Mouse (Mus musculus) testis, adult 2 months (tissue): Measurements from ENCODE around the gene D7Ertd443e. TPM values are rescaled to one million over a fixed set of nuclear protein-coding genes. Genes with fewer than 3 reads are reported as not detected.

ENCODE experiments used
- H3K27ac ChIP-seq: fragments of 200-500 bp; 2 replicates; pipeline ENCODE4 v1.5.1; 2012; ENCODE audit warnings: low read depth, low read length; ENCODE audit not compliant: control insufficient read depth, insufficient read depth
- H3K27me3 ChIP-seq: fragments of 200-500 bp; 2 replicates; pipeline ENCODE4 v1.6.1; 2012; ENCODE audit warnings: mild to moderate bottlenecking, low read length, moderate library complexity; ENCODE audit not compliant: control insufficient read depth, insufficient read depth
- H3K36me3 ChIP-seq: fragments of 200-500 bp; 2 replicates; pipeline ENCODE4 v1.6.1; 2012; ENCODE audit warnings: mild to moderate bottlenecking, low read length; ENCODE audit not compliant: control insufficient read depth, insufficient read depth
- H3K4me1 ChIP-seq: fragments of 200-500 bp; 2 replicates; pipeline ENCODE4 v1.6.1; 2012; ENCODE audit warnings: low read length; ENCODE audit not compliant: control insufficient read depth, insufficient read depth
- H3K4me3 ChIP-seq: fragments of 200-500 bp; 2 replicates; pipeline ENCODE4 v1.5.1; 2012; ENCODE audit warnings: low read depth, mild to moderate bottlenecking, low read length, moderate library complexity, mixed read lengths; ENCODE audit not compliant: control insufficient read depth
- CTCF ChIP-seq: fragments of 200-500 bp; IDR thresholded peaks from 2 replicates; pipeline ENCODE4 v1.5.1; 2012; ENCODE audit warnings: low read depth, mild to moderate bottlenecking, inconsistent platforms, low read length, moderate library complexity; ENCODE audit not compliant: control insufficient read depth, insufficient read depth, insufficient replicate concordance
- POLR2A ChIP-seq: fragments of 200-500 bp; IDR thresholded peaks from 2 replicates; pipeline ENCODE4 v1.6.1; 2012; ENCODE audit warnings: low read depth, mild to moderate bottlenecking, inconsistent platforms, low read length, moderate library complexity; ENCODE audit not compliant: control insufficient read depth
- polyA plus RNA-seq: library from polyadenylated mRNA; depleted of rRNA; stranded (reverse); fragments of >200 nt; gene quantifications from 2 replicates; pipeline ENCODE4 v1.2.3, GENCODE M21; 2012; rRNA removed

D7Ertd443e gene
- polyA plus RNA-seq, 1 experiment = 56.8 TPM

GRCm38 (mm10) chr7:134224421-134224740 is 161.1 kb downstream of the D7Ertd443e start:
- Histone ChIP-seq H3K4me1 (peaks cover 19% of the 10 kb centered on the region), H3K36me3 (no peaks in the 10 kb centered on the region), H3K4me3 (peak overlapping the region; percentile 84), H3K27ac (no peak overlapping the region), H3K27me3 (no peaks in the 10 kb centered on the region)
- TF ChIP-seq CTCF = no peak
- TF ChIP-seq POLR2A = no peak

DNA sequence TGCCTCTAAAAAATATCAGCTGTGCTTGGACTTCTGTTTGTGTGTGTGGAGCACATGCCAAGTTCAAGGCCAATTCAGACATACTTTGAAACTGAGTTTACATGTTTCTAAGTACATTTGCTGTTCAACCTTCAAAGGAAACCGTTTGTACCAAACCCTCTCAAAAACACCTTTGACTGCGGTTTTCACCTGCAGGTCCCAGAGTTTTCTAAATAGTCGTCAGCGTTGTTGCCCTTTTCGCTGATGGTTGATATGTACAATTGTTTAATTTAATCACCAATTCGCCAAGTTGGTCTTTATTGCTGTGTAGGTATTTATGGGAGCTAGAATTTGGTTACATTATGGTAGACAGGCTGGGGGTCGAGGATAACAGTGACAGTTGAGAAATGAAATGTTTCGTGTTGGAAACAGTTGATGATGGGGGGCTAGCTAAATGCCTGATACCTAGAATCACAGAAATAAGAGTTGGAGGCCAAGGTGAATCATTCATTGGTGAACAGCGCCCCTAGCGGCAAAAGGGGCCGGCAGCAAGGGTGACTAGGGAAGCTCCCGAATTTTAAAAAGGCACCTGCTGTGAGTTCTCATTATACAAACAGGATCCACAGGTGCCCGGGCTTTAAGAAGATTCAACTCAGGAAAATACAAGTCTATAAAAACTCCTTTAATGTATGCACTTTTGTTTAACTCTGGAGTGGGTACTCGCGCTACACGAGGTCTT is 161.9 kb downstream of the D7Ertd443e start:
- Histone ChIP-seq H3K27me3 (no peaks in the 10 kb centered on the region), H3K4me1 (peaks cover 19% of the 10 kb centered on the region), H3K36me3 (no peaks in the 10 kb centered on the region), H3K27ac (no peak overlapping the region), H3K4me3 (no peak overlapping the region; the same call in 1 of the 2 replicates)
- TF ChIP-seq POLR2A (no peak), CTCF (peak; percentile 75)

Other genes with a start within 250 kb of the D7Ertd443e start
- 0.51 and 0.58 TPM in 2 replicates for gene Adam12, start 153.5 kb downstream of the D7Ertd443e start, polyA plus RNA-seq